Comparison of ENCODE assay signal across 8 mouse cellular contexts in genomic region chr5:110808061-110808631, GRCm38 (mm10). TPM values are rescaled to one million over a fixed set of nuclear protein-coding genes. Genes with fewer than 3 reads are reported as not detected.
DNase-seq lines count a peak whose midpoint lies in the region; ATAC-seq lines count a peak whose summit lies in the region.

No protein-coding gene starts in this region.

- DNase-seq in R1 (ENCODE audit: low read depth, low spot score): peak; percentile 92
- peak; percentile 92 to 94 for DNase-seq in cerebellum, postnatal 25 days
- DNase-seq in frontal cortex, postnatal 25 days (ENCODE audit: low spot score in 2 of 2): peak; percentile 57 to 74
- DNase-seq in hindbrain, embryonic 14.5 days (ENCODE audit: low spot score): peak; percentile 78
- peak; percentile 68 for DNase-seq in left cerebral cortex, adult 11 months (ENCODE audit: low spot score)
- DNase-seq in lung, postnatal 36 days: peak; percentile 96
- DNase-seq in retina, embryonic 14.5 days (ENCODE audit: low spot score): peak; percentile 88
- peak; percentile 60 to 72 for DNase-seq in thymus, postnatal 36 days

- peaks cover 21% of the 10 kb centered on the region; the same call in 1 of the 2 replicates for H3K36me3 ChIP-seq in hindbrain, embryonic 14.5 days (replicated peaks; ENCODE audit: control insufficient read depth, insufficient read depth)

- H3K27ac ChIP-seq in hindbrain, embryonic 14.5 days: no peak overlapping the region; the same call in 1 of the 2 replicates

- peaks cover 30% of the 10 kb centered on the region for H3K4me1 ChIP-seq in hindbrain, embryonic 14.5 days (replicated peaks; ENCODE audit: control insufficient read depth, insufficient read depth, low read length)

- peak; percentile 39; the same call in 1 of the 2 replicates for ATAC-seq in hindbrain, embryonic 14.5 days (ENCODE audit: low FRiP score)

- no peaks in the 10 kb centered on the region for H3K9me3 ChIP-seq in hindbrain, embryonic 14.5 days (ENCODE audit: control insufficient read depth, low read length)

- peak overlapping the region; percentile 95 for H3K9ac ChIP-seq in hindbrain, embryonic 14.5 days

- peak overlapping the region; percentile 100 for H3K4me2 ChIP-seq in hindbrain, embryonic 14.5 days (replicated peaks)

- WGBS in hindbrain, embryonic 14.5 days: 2% methylated on average over 14 of the region's 14 CpGs

- no peaks in the 10 kb centered on the region for H3K27me3 ChIP-seq in hindbrain, embryonic 14.5 days (ENCODE audit: control insufficient read depth, insufficient read depth, low read length)

- H3K4me3 ChIP-seq in hindbrain, embryonic 14.5 days (replicated peaks; ENCODE audit: low read length): peak overlapping the region; percentile 88

RNA-seq across cellular contexts. Expression of gene Ulk1, which starts 1.8 kb away (rescaled TPM):
- 48.9 and 49.6 TPM in 2 replicates for polyA plus RNA-seq in hindbrain, embryonic 14.5 days (2014; fragmentation: Nextera tagmentation; extraction: Ambion mirVana)

RNA-seq across cellular contexts. Expression of gene Pus1, which starts 27.7 kb away (rescaled TPM):
- 9.8 and 11.5 TPM in 2 replicates for polyA plus RNA-seq in hindbrain, embryonic 14.5 days (2014; fragmentation: Nextera tagmentation; extraction: Ambion mirVana)

RNA-seq across cellular contexts. Expression of gene Hscb, which starts 31.4 kb away (rescaled TPM):
- polyA plus RNA-seq in hindbrain, embryonic 14.5 days (2014; fragmentation: Nextera tagmentation; extraction: Ambion mirVana): 7.8 and 10.3 TPM in 2 replicates

RNA-seq across cellular contexts. Expression of gene Chek2, which starts 31.6 kb away (rescaled TPM):
- polyA plus RNA-seq in hindbrain, embryonic 14.5 days (2014; fragmentation: Nextera tagmentation; extraction: Ambion mirVana): 5.4 and 5.9 TPM in 2 replicates

RNA-seq across cellular contexts. Expression of gene Ep400, which starts 37.6 kb away (rescaled TPM):
- polyA plus RNA-seq in hindbrain, embryonic 14.5 days (2014; fragmentation: Nextera tagmentation; extraction: Ambion mirVana): 43.3 and 45.5 TPM in 2 replicates
